Mouse (Mus musculus) olfactory bulb, adult 2 months (tissue): ENCODE data around the gene Snrpc.

Source experiments
- CTCF ChIP-seq: fragments of 200-500 bp; IDR thresholded peaks from 2 replicates; pipeline ENCODE4 v1.5.1; 2012; ENCODE audit warnings: low read depth, mild to moderate bottlenecking, low read length, moderate library complexity; ENCODE audit not compliant: insufficient read depth
- POLR2A ChIP-seq: fragments of 200-500 bp; IDR thresholded peaks from 2 replicates; pipeline ENCODE4 v1.6.1; 2012; ENCODE audit warnings: mild to moderate bottlenecking, low read depth, low read length, moderate library complexity; ENCODE audit not compliant: insufficient read depth

DNA sequence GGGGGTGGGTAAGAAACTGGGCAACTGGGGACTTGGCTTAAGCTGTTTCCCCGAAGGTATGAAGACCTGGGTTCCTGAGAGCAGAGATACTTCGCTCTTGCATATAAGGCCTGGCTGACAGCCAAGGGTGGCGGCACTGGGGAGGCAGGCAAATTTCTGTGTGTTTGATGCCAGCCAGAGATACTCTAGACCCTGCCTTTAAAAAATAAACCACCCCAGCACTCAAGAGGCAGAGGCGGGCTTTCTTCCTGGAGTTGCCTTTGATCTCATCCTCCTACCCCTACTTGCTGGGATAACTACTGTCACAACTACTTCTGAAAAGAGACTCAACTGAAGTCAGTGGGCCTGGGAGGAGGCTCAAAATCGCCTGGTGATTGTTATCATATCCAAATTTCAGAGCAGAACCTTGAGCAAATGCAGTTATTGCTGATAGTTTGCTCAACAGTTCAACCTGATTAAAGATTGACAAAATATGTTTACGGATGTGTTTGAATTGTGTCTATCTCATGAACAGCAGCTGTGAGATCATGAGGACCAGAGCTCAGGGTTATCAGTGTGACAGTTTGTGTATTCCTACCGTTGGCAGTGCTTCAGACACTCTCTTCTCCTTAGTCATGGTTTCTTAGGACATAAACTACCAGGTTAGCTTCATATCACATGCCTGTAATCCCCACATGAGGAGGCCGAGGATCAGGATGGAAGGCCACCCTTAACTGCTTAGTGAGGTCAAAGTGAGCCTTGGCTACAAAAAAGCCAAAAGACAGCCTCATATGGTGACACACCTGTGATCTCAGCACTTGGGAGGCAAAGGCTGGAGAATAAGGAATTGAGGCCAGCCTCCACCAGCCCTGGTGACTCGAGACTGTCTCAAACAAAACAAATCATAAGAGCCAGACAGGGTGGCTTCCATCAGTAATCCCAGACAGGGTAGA is 16.3 kb upstream of the Snrpc start:
- TF ChIP-seq POLR2A, result no peak
- no peak for TF ChIP-seq CTCF
